Mouse (Mus musculus): Measurements from ENCODE around the gene Frmpd4. TPM values are rescaled to one million over a fixed set of nuclear protein-coding genes. Genes with fewer than 3 reads are reported as not detected.

The Frmpd4 gene
- 0.68 and 0.77 TPM in 2 replicates for polyA plus RNA-seq (2015; fragmentation: Nextera tagmentation; extraction: Ambion mirVana)

- H3K9me3 ChIP-seq, result no peaks in the 10 kb centered on the region
- no peaks in the 10 kb centered on the region for H3K4me1 ChIP-seq (replicated peaks)
- H3K4me3 ChIP-seq, result no peak within 1 kb of the TSS
- no peak within 1 kb of the TSS for H3K9ac ChIP-seq
- H3K27me3 ChIP-seq, result peaks cover 29% of the 10 kb centered on the region
- H3K4me2 ChIP-seq, result no peak within 1 kb of the TSS
- ATAC-seq (ENCODE audit: low read depth), result no peak
- WGBS, result 71% methylated on average over 5 of the region's 5 CpGs
- no peak within 1 kb of the TSS for H3K27ac ChIP-seq (replicated peaks)
- no peaks in the 10 kb centered on the region for H3K36me3 ChIP-seq
Observed at GRCm38 (mm10) chrX:168577131-168577530, at the start of gene Frmpd4. TSS of gene Frmpd4 (minus strand) at chrX:168577231.

- H3K4me2 ChIP-seq, result no peak overlapping the region
Observed at GRCm38 (mm10) chrX:168595193-168595592, 18.2 kb upstream of the Frmpd4 start.

GRCm38 (mm10) chrX:168584303-168584702 is 7.3 kb upstream of the Frmpd4 start:
- ATAC-seq (ENCODE audit: low read depth), result no peak
- WGBS, result 82% methylated on average over 1 of the region's 1 CpGs

More at GRCm38 (mm10) chrX:168595193-168595592, 18.2 kb upstream of the Frmpd4 start:
- Histone ChIP-seq H3K27me3 (peaks cover 27% of the 10 kb centered on the region), H3K9ac (no peak overlapping the region), H3K4me1 (replicated peaks) (no peaks in the 10 kb centered on the region), H3K4me3 (no peak overlapping the region), H3K36me3 (no peaks in the 10 kb centered on the region), H3K27ac (replicated peaks) (no peak overlapping the region), H3K9me3 (no peaks in the 10 kb centered on the region)
- 76% methylated on average over 5 of the region's 5 CpGs for WGBS
- ATAC-seq (ENCODE audit: low read depth), result no peak

GRCm38 (mm10) chrX:168571808-168572207 is 5.2 kb downstream of the Frmpd4 start:
- no peak for ATAC-seq (ENCODE audit: low read depth)
- 71% methylated on average over 4 of the region's 4 CpGs for WGBS
- H3K27ac ChIP-seq (replicated peaks), result no peak overlapping the region
- no peaks in the 10 kb centered on the region for H3K36me3 ChIP-seq
- H3K4me1 ChIP-seq (replicated peaks), result no peaks in the 10 kb centered on the region
- H3K9me3 ChIP-seq, result no peaks in the 10 kb centered on the region
- peaks cover 28% of the 10 kb centered on the region for H3K27me3 ChIP-seq
- H3K4me3 ChIP-seq, result no peak overlapping the region
- H3K9ac ChIP-seq, result no peak overlapping the region
- H3K4me2 ChIP-seq, result no peak overlapping the region

More at GRCm38 (mm10) chrX:168584303-168584702, 7.3 kb upstream of the Frmpd4 start:
- Histone ChIP-seq H3K4me1 (replicated peaks) (no peaks in the 10 kb centered on the region), H3K4me3 (no peak overlapping the region), H3K27ac (replicated peaks) (no peak overlapping the region), H3K27me3 (peaks cover 21% of the 10 kb centered on the region), H3K4me2 (no peak overlapping the region), H3K9me3 (no peaks in the 10 kb centered on the region), H3K36me3 (no peaks in the 10 kb centered on the region), H3K9ac (no peak overlapping the region)

- 86% methylated on average over 5 of the region's 5 CpGs for WGBS
- no peak for ATAC-seq (ENCODE audit: low read depth)
- H3K27ac ChIP-seq (replicated peaks), result no peak overlapping the region
Observed at GRCm38 (mm10) chrX:168569231-168569630, 7.8 kb downstream of the Frmpd4 start.

GRCm38 (mm10) chrX:168505254-168505653 is 71.8 kb downstream of the Frmpd4 start:
- WGBS, result 89% methylated on average over 1 of the region's 1 CpGs

More at GRCm38 (mm10) chrX:168569231-168569630, 7.8 kb downstream of the Frmpd4 start:
- no peaks in the 10 kb centered on the region for H3K9me3 ChIP-seq
- no peak overlapping the region for H3K4me3 ChIP-seq
- H3K27me3 ChIP-seq, result peaks cover 19% of the 10 kb centered on the region
- H3K4me2 ChIP-seq, result no peak overlapping the region
- H3K9ac ChIP-seq, result no peak overlapping the region
- no peaks in the 10 kb centered on the region for H3K4me1 ChIP-seq (replicated peaks)
- H3K36me3 ChIP-seq, result no peaks in the 10 kb centered on the region

GRCm38 (mm10) chrX:168455233-168455632 is 121.8 kb downstream of the Frmpd4 start:
- ATAC-seq (ENCODE audit: low read depth), result no peak
- Histone ChIP-seq H3K4me1 (replicated peaks) (no peaks in the 10 kb centered on the region), H3K4me3 (no peak overlapping the region), H3K27ac (replicated peaks) (no peak overlapping the region), H3K4me2 (no peak overlapping the region), H3K36me3 (no peaks in the 10 kb centered on the region), H3K9ac (no peak overlapping the region), H3K27me3 (peaks cover 12% of the 10 kb centered on the region), H3K9me3 (no peaks in the 10 kb centered on the region)
- WGBS, result 65% methylated on average over 2 of the region's 2 CpGs

More at GRCm38 (mm10) chrX:168505254-168505653, 71.8 kb downstream of the Frmpd4 start:
- Histone ChIP-seq H3K27me3 (no peaks in the 10 kb centered on the region), H3K27ac (replicated peaks) (no peak overlapping the region), H3K9ac (no peak overlapping the region), H3K4me3 (no peak overlapping the region), H3K9me3 (no peaks in the 10 kb centered on the region), H3K36me3 (no peaks in the 10 kb centered on the region), H3K4me2 (no peak overlapping the region), H3K4me1 (replicated peaks) (no peaks in the 10 kb centered on the region)
- ATAC-seq (ENCODE audit: low read depth), result no peak

- no peak for ATAC-seq (ENCODE audit: low read depth)
- H3K4me1 ChIP-seq (replicated peaks), result no peaks in the 10 kb centered on the region
Observed at GRCm38 (mm10) chrX:168431206-168431605, 145.8 kb downstream of the Frmpd4 start.

GRCm38 (mm10) chrX:168429814-168430213 is 147.2 kb downstream of the Frmpd4 start:
- 89% methylated on average over 4 of the region's 4 CpGs for WGBS
- Histone ChIP-seq H3K9me3 (no peaks in the 10 kb centered on the region), H3K27ac (replicated peaks) (no peak overlapping the region), H3K4me3 (no peak overlapping the region), H3K27me3 (peaks cover 13% of the 10 kb centered on the region), H3K4me2 (no peak overlapping the region), H3K9ac (no peak overlapping the region), H3K4me1 (replicated peaks) (no peaks in the 10 kb centered on the region), H3K36me3 (no peaks in the 10 kb centered on the region)
- no peak for ATAC-seq (ENCODE audit: low read depth)

More at GRCm38 (mm10) chrX:168431206-168431605, 145.8 kb downstream of the Frmpd4 start:
- H3K27me3 ChIP-seq, result peaks cover 14% of the 10 kb centered on the region; the same call in 1 of the 2 replicates
- H3K36me3 ChIP-seq, result no peaks in the 10 kb centered on the region
- no peaks in the 10 kb centered on the region for H3K9me3 ChIP-seq
- no peak overlapping the region for H3K9ac ChIP-seq
- no peak overlapping the region for H3K4me2 ChIP-seq
- H3K4me3 ChIP-seq, result no peak overlapping the region
- WGBS, result 68% methylated on average over 1 of the region's 1 CpGs
- no peak overlapping the region for H3K27ac ChIP-seq (replicated peaks)

GRCm38 (mm10) chrX:168415403-168415802 is 161.6 kb downstream of the Frmpd4 start:
- WGBS, result 22% methylated on average over 3 of the region's 3 CpGs
- H3K36me3 ChIP-seq, result no peaks in the 10 kb centered on the region

GRCm38 (mm10) chrX:168403512-168403911 is 173.5 kb downstream of the Frmpd4 start:
- Histone ChIP-seq H3K36me3 (no peaks in the 10 kb centered on the region), H3K4me1 (replicated peaks) (no peaks in the 10 kb centered on the region), H3K27me3 (no peaks in the 10 kb centered on the region), H3K27ac (replicated peaks) (no peak overlapping the region), H3K4me2 (no peak overlapping the region), H3K9me3 (no peaks in the 10 kb centered on the region), H3K9ac (no peak overlapping the region), H3K4me3 (no peak overlapping the region)
- WGBS, result 77% methylated on average over 2 of the region's 2 CpGs
- ATAC-seq (ENCODE audit: low read depth), result no peak

More at GRCm38 (mm10) chrX:168415403-168415802, 161.6 kb downstream of the Frmpd4 start:
- no peak overlapping the region for H3K27ac ChIP-seq (replicated peaks)
- H3K4me1 ChIP-seq (replicated peaks), result no peaks in the 10 kb centered on the region
- H3K4me3 ChIP-seq, result no peak overlapping the region
- H3K9me3 ChIP-seq, result no peaks in the 10 kb centered on the region
- no peak overlapping the region for H3K9ac ChIP-seq
- H3K4me2 ChIP-seq, result no peak overlapping the region
- H3K27me3 ChIP-seq, result no peaks in the 10 kb centered on the region; the same call in 1 of the 2 replicates
- ATAC-seq (ENCODE audit: low read depth), result no peak

- 86% methylated on average over 2 of the region's 2 CpGs for WGBS
- Histone ChIP-seq H3K27me3 (peaks cover 22% of the 10 kb centered on the region), H3K9ac (no peak overlapping the region), H3K4me2 (no peak overlapping the region), H3K27ac (replicated peaks) (no peak overlapping the region), H3K4me1 (replicated peaks) (no peaks in the 10 kb centered on the region), H3K36me3 (no peaks in the 10 kb centered on the region), H3K4me3 (no peak overlapping the region), H3K9me3 (no peaks in the 10 kb centered on the region)
- no peak for ATAC-seq (ENCODE audit: low read depth)
Observed at GRCm38 (mm10) chrX:168350431-168350830, 226.6 kb downstream of the Frmpd4 start.
